Mouse (Mus musculus): Measurements from ENCODE around the gene Samm50.

Samm50 gene

GRCm38 (mm10) chr15:84241520-84241919, 49.5 kb downstream of the Samm50 start:
- DNase-seq, result no peak

DNA sequence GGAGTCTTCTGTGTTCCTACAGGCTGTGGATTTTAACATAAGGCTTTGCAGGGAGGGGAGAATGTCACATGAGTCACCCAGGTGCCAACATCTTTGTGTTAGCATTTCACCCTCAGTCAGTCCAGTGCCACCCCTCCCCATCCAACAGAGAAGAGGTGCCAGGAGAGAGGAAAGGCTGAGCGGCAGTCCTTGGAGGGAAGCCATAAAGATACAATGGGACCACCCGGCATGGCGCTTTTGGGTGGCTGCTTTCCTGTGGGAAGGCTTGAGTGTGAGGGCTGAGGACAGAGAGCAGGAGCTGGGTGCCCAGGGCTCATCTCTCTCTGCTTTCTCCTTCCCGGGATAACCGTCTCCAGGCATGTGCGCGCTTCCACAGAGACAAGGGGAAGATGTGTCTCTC, 53.1 kb downstream of the Samm50 start:
- no peak for DNase-seq

DNA sequence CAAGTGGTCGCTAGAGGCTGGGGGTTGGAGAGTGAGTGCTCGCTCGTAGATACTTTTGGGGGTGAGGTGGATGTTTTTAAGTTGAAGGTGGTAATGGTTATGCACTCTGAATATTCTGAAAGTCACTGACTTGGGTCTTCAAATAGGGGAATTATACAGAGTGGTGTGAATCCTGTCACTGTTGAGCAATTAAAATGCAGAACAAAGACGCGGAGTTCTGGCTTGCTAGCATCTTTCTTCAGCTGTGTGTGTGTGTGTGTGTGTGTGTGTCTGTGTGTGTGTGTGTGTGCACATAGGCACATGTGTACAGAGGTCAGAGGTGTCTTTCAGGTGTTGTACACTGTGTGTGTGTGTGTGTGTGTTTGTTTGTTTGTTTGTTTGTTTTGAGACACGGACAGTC, 54.2 kb downstream of the Samm50 start:
- DNase-seq, result no peak

- no peak for DNase-seq
Observed at GRCm38 (mm10) chr15:84247309-84247708, 55.3 kb downstream of the Samm50 start.

DNA sequence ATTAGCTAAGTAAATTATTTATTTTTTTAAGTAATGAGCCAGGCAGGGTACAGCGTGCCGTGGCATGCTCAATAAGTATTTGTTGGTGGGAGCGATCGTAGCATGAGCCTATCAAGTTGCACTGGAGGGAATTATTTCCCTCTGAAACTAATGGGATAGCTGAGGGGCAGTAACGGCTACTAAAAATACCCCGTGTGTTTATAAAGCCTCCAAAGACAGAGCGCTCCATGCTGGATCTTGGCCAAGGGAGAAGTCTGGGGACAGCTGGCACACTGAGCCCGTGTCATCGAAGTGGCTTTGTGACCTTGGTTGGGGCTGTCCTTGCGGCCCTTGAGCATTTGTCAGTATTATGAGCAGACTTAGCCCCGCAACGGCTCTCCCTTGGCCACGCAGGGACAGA, 59.2 kb downstream of the Samm50 start:
- DNase-seq, result peak; percentile 44 to 64

- DNase-seq, result no peak
Observed at GRCm38 (mm10) chr15:84252645-84253044, 60.6 kb downstream of the Samm50 start.

DNA sequence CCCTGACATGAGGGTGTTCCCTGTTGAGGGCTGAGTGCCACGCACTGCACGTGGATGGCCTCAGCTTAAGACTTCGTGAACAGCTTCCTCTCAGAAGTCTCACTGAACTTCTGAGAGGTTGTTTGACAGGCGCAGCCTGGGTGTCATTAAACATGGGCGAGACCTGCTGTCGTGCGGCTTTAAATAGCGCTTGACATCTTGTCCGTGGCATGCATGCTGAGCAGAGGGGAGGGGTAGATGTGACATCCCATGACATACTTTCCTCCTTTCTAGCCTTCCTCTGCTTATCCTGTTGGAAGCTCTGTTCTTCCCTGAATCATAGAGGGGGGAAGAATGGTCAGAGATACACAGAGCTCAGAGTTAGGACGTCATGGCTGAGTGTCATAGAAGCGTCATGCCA, 61.7 kb downstream of the Samm50 start:
- DNase-seq, result peak; percentile 57 to 71

- DNase-seq, result peak; percentile 33 to 43
Observed at GRCm38 (mm10) chr15:84254387-84254786, 62.3 kb downstream of the Samm50 start.

DNA sequence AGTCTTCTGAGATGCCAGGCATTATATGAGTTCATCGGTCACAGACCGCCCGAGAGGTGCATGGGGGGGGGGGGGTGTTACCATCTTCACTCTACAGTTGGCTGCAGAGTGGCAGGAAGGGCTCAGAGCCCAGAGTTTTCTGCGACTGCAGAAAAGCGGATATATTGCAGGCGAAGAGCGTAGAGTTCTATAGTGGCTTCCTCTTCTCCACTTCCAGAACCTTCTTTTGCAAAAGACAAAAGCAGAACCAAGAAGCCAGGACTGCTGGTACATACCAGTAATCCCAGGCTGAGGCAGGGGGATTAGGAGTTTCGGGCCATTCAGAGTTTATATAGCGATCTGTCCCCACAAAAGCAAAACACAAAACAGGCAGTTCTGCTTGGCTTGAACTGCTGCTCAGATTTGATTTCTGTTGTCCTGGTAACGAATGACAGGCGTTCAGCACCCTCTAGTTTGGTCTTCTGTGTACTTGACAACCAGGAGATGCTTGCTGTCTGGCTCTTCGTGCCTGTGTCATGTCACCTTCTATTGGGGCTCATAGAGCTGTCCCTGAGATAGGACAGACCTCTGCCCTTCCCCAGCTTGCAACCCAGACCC, 64.3 kb downstream of the Samm50 start:
- DNase-seq, result no peak

GRCm38 (mm10) chr15:84256864-84257263, 64.8 kb downstream of the Samm50 start:
- no peak for DNase-seq

- no peak for DNase-seq
Observed at GRCm38 (mm10) chr15:84258602-84259355, 66.7 kb downstream of the Samm50 start.

- peak; percentile 73 to 88 for DNase-seq
Observed at GRCm38 (mm10) chr15:84260123-84260822, 68.2 kb downstream of the Samm50 start.

DNA sequence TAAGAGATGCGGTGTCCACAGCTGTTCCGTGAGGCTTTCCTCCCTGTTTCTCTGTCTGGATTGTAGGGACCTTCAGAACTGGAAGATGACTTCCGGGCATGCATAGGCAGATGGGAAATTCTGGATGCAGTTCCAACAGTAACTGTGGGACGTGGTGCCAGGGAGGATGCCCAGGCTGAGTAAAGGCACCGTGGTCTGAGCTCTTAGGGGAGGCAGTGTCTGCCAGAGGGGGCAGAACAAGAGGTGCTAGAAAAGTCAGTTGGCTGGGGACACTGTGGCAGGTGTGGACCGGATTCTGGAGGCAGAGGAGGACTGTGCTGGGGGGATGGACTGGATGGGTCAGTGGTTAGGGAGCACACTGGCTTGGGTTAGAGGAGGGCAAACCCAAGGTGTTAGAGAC, 70.6 kb downstream of the Samm50 start:
- DNase-seq, result no peak

DNA sequence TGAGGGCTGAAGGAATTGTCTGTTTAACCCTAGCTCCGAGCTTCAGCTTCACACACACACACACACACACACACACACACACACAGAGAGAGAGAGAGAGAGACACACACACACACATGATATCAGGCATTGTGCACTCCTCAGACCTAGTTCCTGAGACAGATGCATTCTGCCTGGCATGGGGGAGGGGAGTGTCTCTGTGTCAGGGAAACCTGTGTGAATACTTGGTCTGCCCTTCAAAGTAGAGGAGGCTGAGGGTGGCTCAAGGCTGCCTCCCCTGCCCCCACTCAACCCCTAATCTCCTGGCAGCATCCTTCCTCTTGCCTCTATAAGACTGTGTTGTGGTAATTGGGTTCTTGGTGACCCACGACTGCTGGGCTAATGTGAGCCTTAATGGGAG, 71.5 kb downstream of the Samm50 start:
- DNase-seq, result no peak

DNA sequence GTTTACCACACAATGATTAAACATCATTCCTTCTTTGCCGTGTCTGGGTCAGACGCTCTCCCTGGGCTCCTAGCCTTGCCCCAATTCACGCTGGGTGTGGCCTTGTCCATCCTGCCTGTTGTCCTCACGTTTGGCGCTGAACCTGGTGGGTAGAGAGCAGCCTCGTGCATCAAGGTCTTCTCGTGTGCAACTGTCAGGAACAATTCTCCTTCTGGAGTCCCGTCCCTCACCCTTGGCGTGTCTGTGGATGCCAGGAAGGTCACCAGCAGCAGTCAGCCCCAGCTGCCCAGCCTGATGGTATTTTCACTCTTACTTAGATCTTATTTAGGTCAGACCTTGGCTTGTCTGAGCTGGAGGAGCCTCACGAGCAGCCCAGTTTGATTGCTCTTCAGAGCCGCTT, 73.1 kb downstream of the Samm50 start:
- no peak for DNase-seq

DNA sequence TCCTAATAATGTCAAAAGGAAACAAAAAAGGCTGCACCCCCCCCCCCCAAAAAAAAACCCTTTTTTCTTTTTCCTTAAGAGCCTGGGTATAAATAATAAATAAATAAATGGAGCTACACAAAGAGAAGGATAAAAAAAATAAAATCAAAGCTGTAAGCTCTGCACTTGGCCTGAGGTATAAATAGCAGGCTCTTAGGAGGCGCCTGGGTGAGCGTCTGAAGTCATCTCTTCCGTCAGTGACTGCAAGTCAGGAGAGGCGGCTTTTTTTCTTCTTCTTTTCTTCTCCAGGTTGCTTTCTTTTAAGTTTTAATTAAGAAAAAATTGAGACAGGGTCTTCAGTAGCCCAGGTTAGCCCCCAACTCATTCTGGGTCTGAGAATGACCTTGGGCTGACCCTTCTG, 74.2 kb downstream of the Samm50 start:
- DNase-seq, result no peak
